Mouse (Mus musculus) hindlimb bud, embryonic 11.5 days (tissue): ENCODE measurements around the gene Zbtb16.
A peak's percentile ranks its signal among the peaks of the same experiment; 100 is the strongest.

Experiments used
- DNase-seq: peaks from one replicate; pipeline ENCODE4 v3.0.0-alpha.2; 2012; ENCODE audit warnings: low read depth, low spot score; ENCODE audit errors: extremely low spot score

The Zbtb16 gene

DNA sequence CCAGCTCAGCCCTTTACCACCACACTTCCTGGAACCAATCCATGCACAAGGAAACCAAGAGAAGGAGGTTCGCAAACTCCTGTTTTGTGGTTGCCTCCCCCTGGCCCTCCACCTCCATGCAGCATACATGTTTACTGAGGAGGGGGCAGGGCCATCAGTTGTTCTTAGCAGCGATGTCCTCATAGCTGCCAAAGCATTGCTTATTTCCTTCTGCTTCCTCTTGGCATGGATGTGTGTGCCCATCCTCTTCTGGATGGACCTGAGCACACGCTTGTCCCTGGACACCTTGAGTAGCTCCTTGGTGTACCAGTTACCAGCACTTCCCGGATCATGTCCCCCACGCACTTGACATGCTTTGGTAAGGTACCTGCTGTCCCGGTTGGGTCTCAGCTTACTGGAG, 64.5 kb downstream of the Zbtb16 start:
- no peak for DNase-seq

DNA sequence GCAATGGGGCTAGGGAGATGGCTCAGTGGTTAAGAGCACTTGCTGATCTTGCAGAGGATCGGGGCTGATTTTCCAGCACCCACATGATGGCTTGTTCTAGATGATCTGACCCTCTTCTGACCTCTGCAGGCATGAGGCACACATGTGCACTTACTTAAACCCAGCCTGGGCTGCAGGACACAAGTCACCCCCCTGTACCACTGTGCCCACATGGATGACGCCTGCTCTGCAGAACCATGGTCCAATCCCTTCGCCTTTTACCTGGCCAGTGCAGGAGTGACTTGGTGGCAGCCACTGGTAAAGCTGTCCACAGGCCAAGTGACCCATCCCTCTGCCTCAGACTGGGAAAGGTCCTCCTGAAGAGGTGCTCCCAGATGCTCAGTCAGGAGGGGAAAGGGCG, 67.1 kb downstream of the Zbtb16 start:
- no peak for DNase-seq

DNA sequence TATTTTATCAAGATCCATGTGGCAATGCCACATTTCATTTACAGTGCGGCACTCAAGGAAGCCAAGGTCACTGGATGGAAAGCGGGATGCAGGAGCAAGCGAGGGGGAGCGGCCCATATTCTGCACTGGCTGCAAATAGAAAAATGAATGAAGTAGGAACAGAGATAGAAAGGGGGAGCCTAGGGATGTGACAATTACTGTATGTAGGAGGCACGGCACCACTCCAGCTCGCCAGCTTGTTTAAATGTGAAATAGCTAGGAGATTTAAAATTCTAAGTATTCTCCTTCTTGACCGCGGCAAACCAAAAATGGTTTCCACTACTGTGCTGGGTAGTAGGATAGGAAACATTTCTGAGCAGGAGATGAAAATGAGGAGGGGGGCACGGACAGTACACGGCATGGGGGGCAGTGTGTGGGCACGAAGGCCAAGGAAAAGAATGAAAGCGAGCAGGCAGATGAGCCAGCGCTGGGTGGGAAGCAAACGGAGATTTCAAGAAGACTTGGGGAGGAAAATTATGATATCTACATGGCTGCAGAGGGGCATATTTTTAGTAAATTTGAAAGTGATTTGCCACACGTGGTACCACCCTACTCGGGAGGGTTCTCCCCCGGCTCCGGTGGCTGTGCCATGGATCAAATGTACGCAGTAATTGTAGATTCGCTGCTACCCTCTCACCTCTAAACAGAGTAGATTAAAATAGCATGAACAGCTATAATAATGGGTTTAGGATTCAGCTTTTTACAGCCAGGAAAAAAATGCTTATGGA, 68.2 kb downstream of the Zbtb16 start:
- no peak for DNase-seq

DNA sequence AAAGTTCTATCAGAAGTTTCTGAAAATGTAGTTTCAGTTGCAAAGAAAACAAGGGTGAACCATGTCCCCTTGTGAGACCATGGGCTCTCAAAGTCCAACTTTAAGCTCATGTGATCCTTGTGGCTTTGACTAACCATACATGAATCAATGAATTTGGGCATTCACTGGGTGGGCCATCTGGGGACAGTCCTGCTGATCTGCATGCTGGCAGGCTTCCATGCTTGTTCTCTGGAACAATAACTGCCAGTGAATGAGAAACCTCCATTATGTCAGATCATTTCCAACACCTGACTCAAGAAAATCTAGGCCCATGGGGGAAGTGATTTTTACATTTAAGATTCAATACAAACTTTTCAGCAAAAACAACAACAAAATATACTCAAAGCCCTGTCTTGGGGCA, 70.1 kb downstream of the Zbtb16 start:
- no peak for DNase-seq

DNA sequence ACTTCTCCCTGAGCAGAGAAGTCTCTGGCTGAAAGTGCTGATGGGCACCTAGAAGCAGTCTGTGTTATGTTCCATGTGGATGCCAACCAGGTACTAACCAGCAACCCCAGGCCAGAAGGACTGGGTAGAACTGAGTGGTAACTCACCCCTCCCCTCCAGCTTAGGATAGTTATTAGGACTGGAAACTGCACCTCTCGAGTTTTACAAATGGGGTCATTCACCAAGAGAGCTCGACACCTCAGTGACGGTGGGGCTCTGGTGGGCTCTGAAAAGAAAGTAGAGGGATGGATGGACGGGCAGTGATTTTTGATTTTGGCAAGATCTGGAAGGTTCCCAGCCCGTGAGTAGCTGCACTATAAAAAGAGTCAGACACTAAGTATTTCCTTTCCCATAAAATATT, 71.7 kb downstream of the Zbtb16 start:
- no peak for DNase-seq

DNA sequence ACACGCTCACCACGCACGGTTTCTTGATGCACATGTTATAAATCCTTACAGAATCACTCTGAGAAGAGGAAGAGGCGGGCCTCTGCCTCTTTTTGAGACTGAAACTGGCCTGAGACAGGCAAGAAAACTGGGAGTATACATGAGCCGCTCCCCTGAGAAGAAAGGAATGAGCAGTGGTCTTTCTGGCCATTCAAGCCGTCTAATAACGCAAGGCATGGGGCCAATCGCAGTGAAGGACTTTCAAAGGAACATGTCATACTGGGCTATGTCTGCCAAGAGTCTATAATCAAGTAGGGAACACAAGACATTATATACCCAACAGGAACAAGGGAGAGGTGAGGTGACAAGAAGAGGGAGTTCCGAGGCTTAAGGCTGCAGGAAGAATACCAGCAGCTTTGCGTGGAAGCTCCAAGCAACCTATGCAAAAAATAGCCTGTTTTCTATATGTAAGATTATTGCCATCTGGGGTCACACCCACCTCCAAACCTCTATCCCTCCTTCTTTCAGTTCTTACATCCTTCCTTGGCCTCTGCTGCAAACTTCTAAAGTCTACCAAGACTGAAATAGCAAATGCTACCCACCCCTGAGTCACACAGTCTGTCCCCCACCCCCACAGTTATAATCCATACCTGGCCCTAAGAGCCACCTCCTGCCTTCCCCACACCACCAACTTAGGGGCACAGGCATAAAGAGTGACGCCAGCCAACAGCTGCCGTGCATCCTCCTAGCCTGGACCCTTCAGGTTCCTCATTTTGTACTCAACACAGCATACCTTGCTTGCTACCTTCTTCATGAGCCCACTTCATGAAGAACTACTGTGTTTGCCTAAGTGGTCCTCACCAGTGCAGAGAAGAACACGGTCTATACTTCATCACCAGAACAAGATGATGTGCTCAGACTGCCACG, 74.0 kb downstream of the Zbtb16 start:
- DNase-seq, result no peak

DNA sequence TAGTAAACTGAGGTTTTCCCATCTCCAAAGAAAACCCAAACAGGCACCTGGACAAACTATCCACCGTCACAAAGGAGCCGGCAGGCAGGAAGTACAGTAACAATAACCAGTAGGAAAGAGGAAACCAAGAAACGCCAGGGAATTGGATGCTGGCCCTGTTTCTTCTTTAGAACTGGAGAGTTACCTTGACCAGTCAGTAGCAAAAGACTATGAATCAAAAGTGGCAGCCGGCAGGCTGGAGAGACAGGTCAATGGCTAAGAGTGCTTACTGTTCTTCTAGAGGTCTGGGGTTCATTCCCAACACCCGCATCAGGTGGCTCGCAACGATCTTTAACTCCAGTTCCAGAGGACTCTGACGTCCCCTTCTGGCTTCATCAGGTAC, 74.9 kb downstream of the Zbtb16 start:
- DNase-seq, result no peak

DNA sequence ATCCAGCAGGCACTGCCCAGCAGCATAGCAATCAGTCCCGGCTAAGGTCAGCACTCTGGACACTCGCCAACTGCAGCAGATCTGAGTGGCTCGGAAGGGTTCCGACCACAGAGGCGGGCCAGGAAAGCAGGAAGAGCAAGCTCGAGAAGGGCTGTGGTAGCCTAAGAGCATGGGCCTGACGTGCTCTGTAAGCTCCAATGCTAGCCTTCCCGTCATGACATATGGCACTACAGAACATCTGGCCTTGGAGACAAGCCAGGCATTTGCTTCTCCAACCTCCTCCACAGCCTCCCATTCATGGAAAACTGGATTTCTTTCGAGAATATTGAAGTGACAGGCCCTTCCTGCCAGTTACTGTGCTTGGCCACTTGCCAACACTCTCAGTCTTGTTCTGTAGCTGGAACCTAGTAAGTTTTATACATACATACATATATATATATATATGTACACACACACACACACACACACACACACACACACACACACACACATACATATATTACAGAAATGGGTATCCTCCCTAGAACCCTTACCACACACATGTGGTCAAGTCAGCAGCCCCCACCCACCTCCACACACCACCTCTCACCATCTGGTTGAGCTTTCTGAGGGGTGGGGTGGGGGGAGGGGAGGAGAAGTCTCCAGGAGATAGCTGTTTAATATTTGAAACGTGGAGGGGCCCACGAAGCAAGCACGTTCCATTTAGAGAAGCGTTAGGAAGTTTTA, 75.4 kb downstream of the Zbtb16 start:
- no peak for DNase-seq

DNA sequence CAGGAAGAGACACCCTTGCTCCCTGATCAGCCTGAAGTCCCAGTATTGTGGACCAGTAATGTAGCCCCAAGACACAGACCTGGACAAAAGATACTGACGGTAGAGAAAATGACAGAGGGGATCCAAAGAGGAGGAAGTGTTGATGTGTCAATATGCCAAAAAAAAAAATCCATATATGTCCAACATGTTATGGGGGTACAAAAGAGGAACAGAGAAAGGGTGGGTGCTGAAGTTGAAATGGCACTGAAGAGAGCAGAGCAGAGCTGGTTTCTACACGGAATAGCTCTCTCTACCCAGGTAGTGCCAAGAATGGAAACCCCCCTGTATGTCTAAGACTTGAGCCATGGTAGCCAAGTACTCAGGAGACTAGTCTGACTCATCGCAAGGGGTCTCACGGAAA, 76.9 kb downstream of the Zbtb16 start:
- no peak for DNase-seq

DNA sequence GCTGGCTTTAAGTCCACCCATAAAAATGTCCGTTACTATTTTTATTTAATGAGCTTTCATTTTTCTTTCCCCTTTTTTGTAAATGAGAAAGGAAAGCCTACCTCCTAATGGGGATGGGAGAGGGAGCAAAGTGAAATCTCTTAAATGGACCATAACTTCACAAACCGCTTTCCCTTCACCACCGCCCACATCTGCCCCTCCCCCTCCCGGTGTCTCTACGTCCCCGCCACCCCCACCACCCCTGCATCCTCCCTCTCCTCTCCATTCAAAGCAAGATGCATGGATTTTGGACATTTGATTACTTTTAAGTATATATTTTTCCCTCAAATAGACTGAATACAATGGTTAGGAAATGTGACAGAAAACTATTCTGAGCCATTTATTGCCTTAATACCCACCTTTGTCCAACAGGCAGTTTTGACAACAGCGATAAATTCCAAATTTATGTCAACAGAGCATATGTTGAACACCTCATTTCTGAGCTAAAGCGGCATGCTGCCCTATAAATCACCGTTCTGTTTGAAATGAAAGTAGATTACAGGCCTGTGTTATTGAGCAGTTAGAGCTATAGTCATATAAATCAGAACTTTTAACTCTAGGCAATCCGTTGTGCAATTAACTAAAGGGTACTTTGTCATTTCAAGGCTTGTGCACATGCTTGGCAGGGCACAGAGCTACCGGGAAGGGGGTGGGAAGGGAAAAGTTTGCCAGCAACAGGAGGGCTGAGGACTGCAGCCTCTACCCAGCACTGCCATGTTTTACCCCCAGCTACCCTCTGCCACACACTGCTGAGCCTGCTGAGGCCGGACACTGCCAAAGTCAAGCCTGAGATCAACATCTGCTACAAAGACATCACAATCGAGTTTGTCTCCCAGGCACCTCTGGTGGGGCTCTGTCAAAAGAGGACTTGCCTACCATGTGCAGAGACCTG, 78.1 kb downstream of the Zbtb16 start:
- DNase-seq, result peak; percentile 96

DNA sequence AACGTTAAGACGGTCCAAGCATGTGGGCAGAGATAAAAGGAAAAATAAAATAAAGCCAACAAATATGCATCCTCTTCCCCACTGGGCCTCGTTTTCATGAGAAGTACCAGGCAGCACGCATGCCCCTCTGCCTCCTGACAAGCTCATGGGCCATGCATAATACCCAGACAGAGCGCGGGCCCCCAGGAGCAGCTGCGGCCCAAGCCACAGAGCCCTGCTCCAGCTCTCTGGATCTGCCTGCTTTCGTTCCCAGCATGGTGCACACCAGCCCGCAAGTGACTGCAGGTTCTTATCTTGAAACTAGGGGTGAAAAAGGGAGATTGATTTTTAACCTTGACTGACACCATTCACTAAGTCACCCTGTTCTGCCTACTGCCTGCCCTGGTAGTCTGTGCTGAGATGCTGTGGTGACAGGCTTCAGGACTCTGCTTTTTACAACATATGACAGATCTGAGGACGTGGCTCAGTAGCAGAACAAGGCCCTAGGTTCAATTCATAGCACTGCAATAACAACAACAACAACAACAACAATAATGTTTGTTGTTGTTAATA, 79.7 kb downstream of the Zbtb16 start:
- no peak for DNase-seq

DNA sequence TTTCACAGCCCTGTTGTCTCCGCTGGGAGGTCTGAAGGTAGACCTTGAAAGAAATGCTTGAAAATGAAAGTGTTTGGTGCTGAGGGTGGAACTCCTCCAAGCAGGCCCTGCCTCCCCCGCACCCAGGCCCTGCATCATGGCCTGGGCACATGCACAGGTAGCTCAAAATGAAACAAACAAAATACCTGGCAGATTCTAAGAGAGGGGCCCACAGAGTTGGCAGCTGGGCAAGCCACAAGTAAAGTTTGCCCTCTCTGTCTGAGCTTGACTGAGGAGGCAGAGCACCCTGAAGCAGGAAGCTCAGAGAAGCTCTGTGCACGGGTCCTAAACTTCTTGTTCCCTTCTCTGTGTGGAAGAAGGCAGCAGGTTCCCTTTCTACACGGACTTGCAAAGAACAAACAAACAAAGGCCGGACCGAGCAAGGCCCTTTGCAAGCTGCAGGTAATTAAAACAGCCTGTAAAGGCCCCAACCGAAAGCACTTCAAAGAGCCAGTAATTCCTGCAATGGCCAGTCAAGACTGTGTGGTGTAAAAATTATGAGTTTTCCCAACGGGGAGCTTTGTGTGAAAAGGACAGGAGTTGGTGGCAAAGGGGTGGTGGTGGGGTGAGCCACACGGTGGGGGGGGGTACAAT, 80.5 kb downstream of the Zbtb16 start:
- DNase-seq, result peak; percentile 41

DNA sequence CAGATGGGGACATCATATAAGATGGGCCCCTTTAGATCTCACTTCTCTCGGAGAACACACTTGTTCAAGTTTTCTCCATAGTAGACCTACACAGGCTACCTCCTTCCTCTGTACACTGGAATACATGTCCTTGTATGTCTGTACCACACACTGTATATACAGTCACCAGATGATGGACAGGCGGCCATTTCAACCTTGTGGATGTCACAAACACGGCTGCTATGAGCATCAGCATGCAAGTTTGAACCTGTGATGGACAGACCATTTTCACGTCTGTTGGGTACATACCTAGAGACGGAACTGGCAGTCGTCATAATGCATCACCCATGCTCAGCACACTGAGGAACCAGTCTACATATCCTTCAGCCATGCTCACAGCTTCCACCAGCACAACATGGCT, 81.6 kb downstream of the Zbtb16 start:
- DNase-seq, result no peak

DNA sequence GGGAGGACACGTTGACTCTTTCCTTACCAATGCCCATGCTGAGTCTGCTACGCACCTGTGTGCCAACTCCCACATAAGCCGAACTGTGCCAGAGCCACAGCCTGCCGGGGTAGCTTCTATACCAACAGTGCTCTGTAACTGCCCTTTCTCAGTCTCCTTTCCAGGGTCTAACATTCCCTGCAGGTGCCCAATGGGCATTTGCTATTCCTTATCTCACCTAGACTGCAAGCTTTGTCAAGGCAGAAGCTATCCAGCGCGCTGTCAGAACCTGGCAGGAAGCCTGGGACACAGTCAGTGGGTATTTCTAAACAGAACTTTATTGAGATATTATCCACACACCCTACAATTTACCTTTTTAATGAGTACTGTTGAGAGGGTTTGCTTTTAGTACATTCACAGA, 82.1 kb downstream of the Zbtb16 start:
- DNase-seq, result no peak

DNA sequence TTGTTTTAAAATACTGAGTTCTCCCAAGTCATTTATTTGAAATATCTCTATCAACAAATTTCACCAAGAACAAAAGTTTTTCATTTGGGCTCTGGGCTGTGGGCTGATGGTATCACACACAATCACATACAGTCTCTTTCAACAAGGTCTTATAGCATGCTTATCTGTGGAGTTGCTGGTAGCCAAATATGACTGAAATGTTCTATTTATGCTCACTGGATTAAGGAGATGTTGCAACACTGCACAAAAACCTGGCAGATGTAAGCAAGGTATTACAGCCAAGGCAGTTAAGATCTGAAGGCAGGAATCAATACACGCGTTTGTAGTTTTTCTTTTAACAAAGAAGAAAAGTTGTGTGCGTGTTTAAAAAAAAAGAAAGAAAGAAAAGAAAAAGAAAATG, 84.1 kb downstream of the Zbtb16 start:
- DNase-seq, result no peak

DNA sequence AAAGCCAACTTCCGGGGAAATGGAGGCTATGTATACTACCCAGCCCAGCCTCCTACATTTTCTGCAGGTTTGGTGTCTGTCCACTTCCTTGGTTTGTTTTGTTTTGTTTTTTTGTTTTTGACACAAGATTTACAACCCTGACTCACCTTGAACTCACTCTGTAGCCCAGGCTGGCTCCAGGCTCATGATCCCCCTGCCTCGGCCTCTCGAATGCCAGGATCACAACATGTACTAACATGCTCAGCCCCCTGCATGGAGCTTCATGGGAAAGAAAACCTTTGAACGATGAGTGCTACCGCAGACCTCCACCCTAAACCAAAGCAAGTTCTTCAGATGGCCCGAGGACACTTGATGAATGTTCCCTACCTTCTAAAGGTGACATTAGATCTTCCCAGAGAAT, 86.4 kb downstream of the Zbtb16 start:
- DNase-seq, result no peak

DNA sequence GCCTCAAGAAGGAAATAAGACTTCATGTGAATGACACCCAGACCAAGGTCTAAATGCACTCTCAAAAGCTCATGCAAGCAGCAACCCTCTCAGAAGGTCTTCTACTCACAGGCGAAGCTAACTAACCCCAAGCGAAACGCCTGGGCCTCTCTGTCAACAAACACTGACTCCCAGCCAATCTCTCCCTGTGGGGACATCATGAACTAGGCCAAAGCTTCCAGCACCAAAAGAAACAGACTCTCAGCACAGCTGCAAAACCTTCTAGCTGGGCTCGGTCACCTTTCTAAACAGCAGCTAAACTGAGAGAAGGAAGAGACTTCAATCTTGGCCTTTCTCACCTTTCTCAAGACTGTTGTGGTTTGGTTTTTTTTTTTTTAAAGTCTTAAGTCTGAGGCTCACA, 86.9 kb downstream of the Zbtb16 start:
- no peak for DNase-seq

DNA sequence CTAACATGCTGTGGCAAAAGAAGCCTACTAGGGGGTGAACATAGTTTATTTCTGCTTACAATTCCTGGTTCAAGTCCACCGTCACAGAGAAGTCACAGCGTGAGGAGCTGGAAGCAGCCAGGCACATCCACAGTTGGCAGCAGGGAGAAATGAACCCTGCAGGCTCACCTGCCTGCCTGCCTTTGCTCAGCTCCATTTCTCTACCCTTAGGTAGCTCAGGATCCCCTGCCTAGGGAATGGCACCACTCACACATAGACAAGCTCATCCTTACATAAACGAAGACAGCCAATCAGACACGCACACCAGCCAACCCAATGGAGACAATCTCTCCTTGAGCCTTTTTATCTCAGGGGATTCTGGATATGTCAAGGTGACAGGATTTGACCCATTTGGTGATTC, 87.3 kb downstream of the Zbtb16 start:
- no peak for DNase-seq

DNA sequence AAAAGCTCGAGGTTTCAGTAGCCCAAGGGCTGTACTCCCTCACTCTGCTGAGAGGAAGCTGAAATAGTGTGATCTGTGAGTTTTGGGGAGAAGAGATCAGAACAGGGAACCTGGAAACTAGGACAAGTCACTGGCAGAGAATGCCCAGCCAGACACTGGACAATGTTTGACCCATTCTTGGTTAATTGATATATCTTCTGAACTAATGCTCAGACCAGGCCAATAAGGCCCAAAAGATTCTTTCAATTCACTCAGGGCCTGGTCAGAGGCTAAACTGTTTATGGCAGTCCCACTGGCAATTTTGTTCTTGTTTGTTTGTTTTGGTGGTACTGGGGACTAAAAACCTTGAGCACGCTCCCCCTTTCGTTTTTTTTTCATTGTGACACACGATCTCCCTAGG, 87.8 kb downstream of the Zbtb16 start:
- no peak for DNase-seq

DNA sequence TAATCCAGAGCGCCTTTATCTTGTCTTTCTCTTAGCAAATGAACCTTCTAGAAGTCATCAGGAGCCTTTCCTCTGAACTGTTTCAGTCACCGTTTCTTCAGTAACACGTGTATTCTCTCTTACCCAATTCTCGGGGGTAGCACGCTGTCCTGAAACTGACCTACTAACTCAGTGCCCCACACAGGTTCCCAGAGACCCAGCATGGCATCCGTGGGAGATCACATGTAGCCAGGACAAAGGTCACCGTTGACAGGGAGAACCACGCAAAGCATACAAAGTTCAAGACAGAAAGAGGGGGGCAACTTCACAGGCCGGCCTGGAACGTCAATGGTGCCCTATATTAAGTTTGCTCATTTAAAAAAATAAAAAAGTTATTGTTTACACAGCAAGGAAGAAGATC, 89.5 kb downstream of the Zbtb16 start:
- DNase-seq, result no peak
